Mouse (Mus musculus): ENCODE measurements around the gene Dlx4. TPM values are rescaled to one million over a fixed set of nuclear protein-coding genes. Genes with fewer than 3 reads are reported as not detected.

The Dlx4 gene
- polyA plus RNA-seq, 1 experiment from 2014 or later: not detected

GRCm38 (mm10) chr11:95133321-95133720 is 12.7 kb downstream of the Dlx4 start:
- no peak overlapping the region for H3K4me2 ChIP-seq (ENCODE audit: low read length)
- peaks cover 4% of the 10 kb centered on the region; the same call in 1 of the 2 replicates for H3K4me1 ChIP-seq (ENCODE audit: control insufficient read depth, insufficient read depth, low read length)
- H3K27ac ChIP-seq (ENCODE audit: low read depth, low read length): no peak overlapping the region
- peaks cover 4% of the 10 kb centered on the region; the same call in 1 of the 2 replicates for H3K27me3 ChIP-seq (replicated peaks; ENCODE audit: control insufficient read depth, insufficient read depth, low read length)
- H3K4me3 ChIP-seq (ENCODE audit: low read depth, low read length): no peak overlapping the region
- H3K9ac ChIP-seq (ENCODE audit: low read length): no peak overlapping the region
- H3K9me3 ChIP-seq (replicated peaks; ENCODE audit: control insufficient read depth, low read length): no peaks in the 10 kb centered on the region
- ATAC-seq (no peak), DNase-seq (ENCODE audit: low spot score) (no peak)
- WGBS: 75% methylated on average over 6 of the region's 6 CpGs
- H3K36me3 ChIP-seq (ENCODE audit: control insufficient read depth, insufficient read depth, low read length): no peaks in the 10 kb centered on the region

DNA sequence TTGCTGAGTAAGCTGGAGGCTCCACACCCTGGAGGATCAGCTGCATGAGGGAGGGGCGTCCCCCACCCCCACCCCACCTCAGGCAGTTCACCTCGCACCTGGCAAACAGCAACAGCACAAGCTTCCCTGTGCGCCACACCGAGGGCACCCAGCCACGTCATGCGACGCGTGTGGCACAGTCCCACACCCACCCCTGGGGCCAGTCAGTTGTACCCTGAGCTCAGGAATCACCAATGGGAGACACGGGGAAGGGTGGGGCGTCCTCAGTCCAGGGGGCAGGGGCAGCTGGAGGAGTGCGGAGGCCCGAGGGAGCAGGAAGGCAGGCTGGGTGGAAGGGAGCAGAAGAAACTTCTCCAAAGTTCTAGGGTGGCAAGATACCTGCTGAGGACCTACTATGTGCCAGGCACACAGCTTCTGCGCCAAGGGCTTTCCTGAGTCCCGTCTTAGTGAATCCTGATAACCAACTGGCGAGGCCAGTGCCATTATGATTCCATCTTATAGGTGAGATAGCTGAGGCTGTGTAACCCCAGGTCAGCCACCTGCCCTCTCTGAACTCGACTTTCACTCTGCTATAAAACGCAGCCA is 15.3 kb downstream of the Dlx4 start:
- H3K4me1 ChIP-seq (ENCODE audit: control insufficient read depth, insufficient read depth, low read length): peaks cover 3% of the 10 kb centered on the region
- 81% methylated on average over 17 of the region's 17 CpGs for WGBS
- no peaks in the 10 kb centered on the region for H3K36me3 ChIP-seq (ENCODE audit: control insufficient read depth, insufficient read depth, low read length)
- H3K9me3 ChIP-seq (replicated peaks; ENCODE audit: control insufficient read depth, low read length): no peaks in the 10 kb centered on the region
- no peak for ATAC-seq
- H3K4me2 ChIP-seq (ENCODE audit: low read length): no peak overlapping the region
- no peak overlapping the region for H3K4me3 ChIP-seq (ENCODE audit: low read depth, low read length)
- no peak for DNase-seq (ENCODE audit: low spot score)
- H3K9ac ChIP-seq (ENCODE audit: low read length): no peak overlapping the region
- peaks cover 1% of the 10 kb centered on the region; the same call in 1 of the 2 replicates for H3K27me3 ChIP-seq (replicated peaks; ENCODE audit: control insufficient read depth, insufficient read depth, low read length)
- H3K27ac ChIP-seq (ENCODE audit: low read depth, low read length): no peak overlapping the region

DNA sequence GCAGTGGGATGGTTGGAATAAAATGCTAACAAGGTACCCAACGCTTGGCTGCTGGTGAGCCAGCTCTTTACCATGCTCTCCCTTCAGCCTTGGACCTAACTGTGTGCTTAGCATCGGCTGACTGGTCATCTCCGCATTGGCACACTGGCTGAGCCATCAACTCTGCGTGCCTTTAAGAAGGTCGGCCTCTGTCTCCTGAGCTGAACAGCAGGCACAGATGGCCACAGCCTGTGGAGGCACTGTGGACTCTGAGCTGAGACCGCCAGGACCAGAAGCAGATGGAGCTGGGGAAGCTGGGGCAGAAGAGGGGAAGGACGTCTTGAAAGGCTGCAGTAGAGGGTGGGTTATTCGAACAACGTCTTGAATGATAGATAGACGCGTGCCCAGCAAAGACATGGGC is 17.7 kb downstream of the Dlx4 start:
- Histone ChIP-seq H3K4me3 (ENCODE audit: low read depth, low read length) (no peak overlapping the region), H3K9me3 (replicated peaks; ENCODE audit: control insufficient read depth, low read length) (no peaks in the 10 kb centered on the region), H3K4me1 (ENCODE audit: control insufficient read depth, insufficient read depth, low read length) (peaks cover 3% of the 10 kb centered on the region), H3K36me3 (ENCODE audit: control insufficient read depth, insufficient read depth, low read length) (no peaks in the 10 kb centered on the region), H3K4me2 (ENCODE audit: low read length) (no peak overlapping the region), H3K9ac (ENCODE audit: low read length) (no peak overlapping the region), H3K27ac (ENCODE audit: low read depth, low read length) (no peak overlapping the region), H3K27me3 (replicated peaks; ENCODE audit: control insufficient read depth, insufficient read depth, low read length) (peaks cover 25% of the 10 kb centered on the region)
- no peak for ATAC-seq
- DNase-seq (ENCODE audit: low spot score): no peak
- 61% methylated on average over 11 of the region's 11 CpGs for WGBS

GRCm38 (mm10) chr11:95126272-95127245 is 19.5 kb downstream of the Dlx4 start:
- ATAC-seq: peak; percentile 80
- no peak overlapping the region for H3K27ac ChIP-seq (ENCODE audit: low read depth, low read length)
- H3K27me3 ChIP-seq (replicated peaks; ENCODE audit: control insufficient read depth, insufficient read depth, low read length): peaks cover 43% of the 10 kb centered on the region
- H3K36me3 ChIP-seq (ENCODE audit: control insufficient read depth, insufficient read depth, low read length): no peaks in the 10 kb centered on the region
- H3K4me2 ChIP-seq (ENCODE audit: low read length): peak overlapping the region; percentile 44
- peak; percentile 75 for DNase-seq (ENCODE audit: low spot score)
- 0 out of 2 replicates have a peak overlapping the region, but pooled peaks have one; percentile 5 for H3K4me3 ChIP-seq (ENCODE audit: low read depth, low read length)
- no peaks in the 10 kb centered on the region for H3K9me3 ChIP-seq (replicated peaks; ENCODE audit: control insufficient read depth, low read length)
- under 1% methylated on average over 20 of the region's 20 CpGs for WGBS
- H3K4me1 ChIP-seq (ENCODE audit: control insufficient read depth, insufficient read depth, low read length): peaks cover 3% of the 10 kb centered on the region
- 0 out of 2 replicates have a peak overlapping the region, but pooled peaks have one; percentile 35 for H3K9ac ChIP-seq (ENCODE audit: low read length)

- no peak overlapping the region for H3K4me3 ChIP-seq (ENCODE audit: low read depth, low read length)
- H3K27ac ChIP-seq (ENCODE audit: low read depth, low read length): no peak overlapping the region
- H3K27me3 ChIP-seq (replicated peaks; ENCODE audit: control insufficient read depth, insufficient read depth, low read length): peaks cover 54% of the 10 kb centered on the region
- DNase-seq (ENCODE audit: low spot score): no peak
- no peaks in the 10 kb centered on the region for H3K36me3 ChIP-seq (ENCODE audit: control insufficient read depth, insufficient read depth, low read length)
- no peak overlapping the region for H3K4me2 ChIP-seq (ENCODE audit: low read length)
- peaks cover 3% of the 10 kb centered on the region for H3K4me1 ChIP-seq (ENCODE audit: control insufficient read depth, insufficient read depth, low read length)
- H3K9me3 ChIP-seq (replicated peaks; ENCODE audit: control insufficient read depth, low read length): no peaks in the 10 kb centered on the region
- no peak overlapping the region for H3K9ac ChIP-seq (ENCODE audit: low read length)
- 27% methylated on average over 7 of the region's 7 CpGs for WGBS
- no peak for ATAC-seq
Observed at GRCm38 (mm10) chr11:95125366-95125948, 20.6 kb downstream of the Dlx4 start.

- WGBS: 17% methylated on average over 6 of the region's 6 CpGs
- Histone ChIP-seq H3K4me2 (ENCODE audit: low read length) (no peak overlapping the region), H3K9me3 (replicated peaks; ENCODE audit: control insufficient read depth, low read length) (no peaks in the 10 kb centered on the region), H3K4me3 (ENCODE audit: low read depth, low read length) (no peak overlapping the region), H3K9ac (ENCODE audit: low read length) (no peak overlapping the region), H3K36me3 (ENCODE audit: control insufficient read depth, insufficient read depth, low read length) (no peaks in the 10 kb centered on the region), H3K27ac (ENCODE audit: low read depth, low read length) (no peak overlapping the region), H3K27me3 (replicated peaks; ENCODE audit: control insufficient read depth, insufficient read depth, low read length) (peaks cover 78% of the 10 kb centered on the region), H3K4me1 (ENCODE audit: control insufficient read depth, insufficient read depth, low read length) (peaks cover 3% of the 10 kb centered on the region)
- DNase-seq (ENCODE audit: low spot score) (no peak), ATAC-seq (no peak)
Observed at GRCm38 (mm10) chr11:95122100-95122489, 24.0 kb downstream of the Dlx4 start.

DNA sequence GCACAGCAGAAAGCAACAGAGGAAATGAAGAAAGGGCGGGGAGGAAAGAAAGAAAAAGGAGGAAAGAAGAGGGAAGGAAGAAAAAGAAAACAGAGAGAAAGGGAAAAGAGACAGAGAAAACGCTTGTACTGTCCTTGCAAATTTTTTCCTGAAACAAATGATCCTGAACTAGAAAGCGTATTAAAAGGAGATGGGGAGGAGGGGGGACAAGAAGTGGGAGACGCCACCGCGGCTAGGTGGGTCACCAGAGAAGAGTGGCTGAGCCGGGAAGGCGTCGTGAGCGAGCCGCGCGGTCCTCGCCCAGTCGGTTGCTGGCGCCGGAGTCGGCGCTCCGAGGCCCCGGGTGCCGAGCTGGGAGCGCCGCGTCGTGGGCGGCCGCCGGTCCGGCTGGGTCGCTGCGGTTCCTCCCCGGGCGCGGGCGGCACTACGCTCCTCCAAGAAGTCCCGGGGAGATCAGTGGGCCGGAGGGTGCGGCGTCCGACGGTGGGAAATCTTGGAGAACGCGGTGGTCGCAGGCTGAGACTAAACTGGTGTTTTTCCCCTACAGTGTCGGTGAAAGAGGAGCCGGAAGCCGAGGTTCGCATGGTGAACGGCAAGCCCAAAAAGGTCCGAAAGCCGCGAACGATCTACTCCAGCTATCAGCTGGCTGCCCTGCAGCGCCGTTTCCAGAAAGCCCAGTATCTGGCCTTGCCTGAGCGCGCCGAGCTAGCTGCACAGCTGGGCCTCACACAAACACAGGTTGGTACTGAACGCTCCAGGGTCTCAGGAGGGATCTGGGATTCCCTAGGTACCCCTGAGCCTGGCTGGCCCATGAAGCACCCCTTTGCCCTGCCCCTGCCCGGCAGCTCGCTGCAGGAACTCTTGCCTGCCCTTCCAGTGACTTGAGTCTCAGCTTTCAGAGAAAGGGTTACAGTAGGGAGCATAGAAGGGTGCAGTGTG is 24.6 kb downstream of the Dlx4 start:
- no peak for ATAC-seq
- no peak for DNase-seq (ENCODE audit: low spot score)
- under 1% methylated on average over 61 of the region's 63 CpGs for WGBS
- peaks cover 78% of the 10 kb centered on the region for H3K27me3 ChIP-seq (replicated peaks; ENCODE audit: control insufficient read depth, insufficient read depth, low read length)
- no peaks in the 10 kb centered on the region for H3K36me3 ChIP-seq (ENCODE audit: control insufficient read depth, insufficient read depth, low read length)
- peak overlapping the region; percentile 34; the same call in 1 of the 2 replicates for H3K4me2 ChIP-seq (ENCODE audit: low read length)
- H3K9ac ChIP-seq (ENCODE audit: low read length): no peak overlapping the region
- peak overlapping the region; percentile 30; the same call in 1 of the 2 replicates for H3K4me3 ChIP-seq (ENCODE audit: low read depth, low read length)
- no peak overlapping the region for H3K27ac ChIP-seq (ENCODE audit: low read depth, low read length)
- no peaks in the 10 kb centered on the region for H3K9me3 ChIP-seq (replicated peaks; ENCODE audit: control insufficient read depth, low read length)
- no peaks in the 10 kb centered on the region; the same call in none of the 2 replicates for H3K4me1 ChIP-seq (ENCODE audit: control insufficient read depth, insufficient read depth, low read length)

DNA sequence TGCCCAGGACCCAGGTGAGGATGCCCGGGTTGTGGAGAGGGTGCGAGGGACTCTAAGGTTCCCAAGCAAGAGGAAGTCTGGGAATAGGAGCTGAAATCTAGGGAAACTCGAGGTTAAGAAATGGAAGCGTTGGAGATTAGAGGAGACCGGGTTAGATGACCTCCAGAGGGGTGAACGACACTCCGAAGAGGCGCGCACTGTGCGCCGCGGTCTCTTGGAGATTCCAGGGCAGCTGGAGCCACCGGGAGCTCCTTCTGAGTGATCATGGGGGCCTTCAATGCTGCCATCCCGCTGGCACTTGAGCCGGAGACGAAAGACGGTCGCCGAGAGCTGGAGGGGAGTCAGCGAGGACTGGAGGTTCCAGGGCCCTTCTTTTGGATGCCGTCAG is 25.4 kb downstream of the Dlx4 start:
- H3K4me2 ChIP-seq (ENCODE audit: low read length): peak overlapping the region; percentile 62
- no peak overlapping the region for H3K27ac ChIP-seq (ENCODE audit: low read depth, low read length)
- no peaks in the 10 kb centered on the region for H3K36me3 ChIP-seq (ENCODE audit: control insufficient read depth, insufficient read depth, low read length)
- peaks cover 75% of the 10 kb centered on the region for H3K27me3 ChIP-seq (replicated peaks; ENCODE audit: control insufficient read depth, insufficient read depth, low read length)
- under 1% methylated on average over 21 of the region's 21 CpGs for WGBS
- no peaks in the 10 kb centered on the region for H3K9me3 ChIP-seq (replicated peaks; ENCODE audit: control insufficient read depth, low read length)
- DNase-seq (ENCODE audit: low spot score) (no peak), ATAC-seq (no peak)
- H3K4me1 ChIP-seq (ENCODE audit: control insufficient read depth, insufficient read depth, low read length): no peaks in the 10 kb centered on the region; the same call in 1 of the 2 replicates
- peak overlapping the region; percentile 2; the same call in 1 of the 2 replicates for H3K9ac ChIP-seq (ENCODE audit: low read length)
- peak overlapping the region; percentile 30 for H3K4me3 ChIP-seq (ENCODE audit: low read depth, low read length)

All from forebrain, embryonic 14.5 days (tissue).